Mouse (Mus musculus) kidney, adult 9 months (tissue): ENCODE data around the gene Sdcbp2.
A peak's percentile ranks its signal among the peaks of the same experiment; 100 is the strongest.
"Not testable (repeated sequence)": the region's sequence is repeated elsewhere in the genome, so short reads cannot be mapped to it uniquely, and the experiment has no call there.

Source experiments
- DNase-seq: peaks from one replicate; pipeline ENCODE4 v3.0.0; 2022

Sdcbp2 gene

GRCm38 (mm10) chr2:151569452-151569851 is 3.0 kb upstream of the Sdcbp2 start:
- no peak for DNase-seq

- DNase-seq: no peak
These were observed 1.2 kb downstream of the Sdcbp2 start for GRCm38 (mm10) chr2:151573667-151574066.

- DNase-seq: no peak
These were observed 2.2 kb downstream of the Sdcbp2 start for GRCm38 (mm10) chr2:151574607-151575006.

GRCm38 (mm10) chr2:151575119-151575698 is 2.8 kb downstream of the Sdcbp2 start:
- peak; percentile 65 for DNase-seq

- DNase-seq: peak; percentile 91
These were observed 3.4 kb downstream of the Sdcbp2 start for GRCm38 (mm10) chr2:151575699-151576389.

GRCm38 (mm10) chr2:151579183-151579582 is 6.8 kb downstream of the Sdcbp2 start:
- no peak for DNase-seq

GRCm38 (mm10) chr2:151580945-151581344 is 8.5 kb downstream of the Sdcbp2 start:
- DNase-seq: no peak

GRCm38 (mm10) chr2:151585934-151586333 is 13.5 kb downstream of the Sdcbp2 start:
- no peak for DNase-seq

- DNase-seq: no peak
These were observed 14.4 kb downstream of the Sdcbp2 start for GRCm38 (mm10) chr2:151586807-151587206.

GRCm38 (mm10) chr2:151587306-151587705 is 14.9 kb downstream of the Sdcbp2 start:
- DNase-seq: peak; percentile 33

GRCm38 (mm10) chr2:151598068-151598467 is 25.6 kb downstream of the Sdcbp2 start:
- no peak for DNase-seq

- DNase-seq: no peak
These were observed 29.7 kb downstream of the Sdcbp2 start for GRCm38 (mm10) chr2:151602106-151602505.

- DNase-seq: no peak
These were observed 31.2 kb downstream of the Sdcbp2 start for GRCm38 (mm10) chr2:151603630-151604029.

- DNase-seq: no peak
These were observed 33.1 kb downstream of the Sdcbp2 start for GRCm38 (mm10) chr2:151605437-151605987.

GRCm38 (mm10) chr2:151608435-151608834 is 36.0 kb downstream of the Sdcbp2 start:
- DNase-seq: no peak

GRCm38 (mm10) chr2:151609974-151610373 is 37.6 kb downstream of the Sdcbp2 start:
- no peak for DNase-seq

GRCm38 (mm10) chr2:151615779-151616178 is 43.4 kb downstream of the Sdcbp2 start:
- not testable (repeated sequence) for DNase-seq

GRCm38 (mm10) chr2:151616551-151617329 is 44.3 kb downstream of the Sdcbp2 start:
- peak; percentile 4 for DNase-seq

GRCm38 (mm10) chr2:151623776-151624175 is 51.4 kb downstream of the Sdcbp2 start:
- no peak for DNase-seq

- DNase-seq: no peak
These were observed 53.9 kb downstream of the Sdcbp2 start for GRCm38 (mm10) chr2:151626296-151626695.

GRCm38 (mm10) chr2:151628011-151628410 is 55.6 kb downstream of the Sdcbp2 start:
- DNase-seq: no peak

- no peak for DNase-seq
These were observed 56.9 kb downstream of the Sdcbp2 start for GRCm38 (mm10) chr2:151629310-151629709.

GRCm38 (mm10) chr2:151631406-151632158 is 59.2 kb downstream of the Sdcbp2 start:
- no peak for DNase-seq
